Mouse (Mus musculus) embryonic fibroblast, embryonic 13.5 days (primary cell): ENCODE measurements at regions not wholly inside any gene's neighbourhood (a gene's known extent, or its start where the extent isn't known, plus 50 kb on each side); places are given as distances from the start of the nearest gene placed in this dataset.
"Not testable (repeated sequence)": the region's sequence is repeated elsewhere in the genome, so short reads cannot be mapped to it uniquely, and the experiment has no call there.

Experiments
- CTCF ChIP-seq: IDR thresholded peaks from 2 replicates; pipeline ENCODE4 v1.5.1; 2011; ENCODE audit warnings: mild to moderate bottlenecking, control low read depth, low read length, moderate library complexity, borderline replicate concordance; ENCODE audit not compliant: insufficient read depth
- POLR2A ChIP-seq: IDR thresholded peaks from 2 replicates; pipeline ENCODE4 v1.6.1; 2011; ENCODE audit warnings: low read depth, mild to moderate bottlenecking, control low read depth, low read length, moderate library complexity

DNA sequence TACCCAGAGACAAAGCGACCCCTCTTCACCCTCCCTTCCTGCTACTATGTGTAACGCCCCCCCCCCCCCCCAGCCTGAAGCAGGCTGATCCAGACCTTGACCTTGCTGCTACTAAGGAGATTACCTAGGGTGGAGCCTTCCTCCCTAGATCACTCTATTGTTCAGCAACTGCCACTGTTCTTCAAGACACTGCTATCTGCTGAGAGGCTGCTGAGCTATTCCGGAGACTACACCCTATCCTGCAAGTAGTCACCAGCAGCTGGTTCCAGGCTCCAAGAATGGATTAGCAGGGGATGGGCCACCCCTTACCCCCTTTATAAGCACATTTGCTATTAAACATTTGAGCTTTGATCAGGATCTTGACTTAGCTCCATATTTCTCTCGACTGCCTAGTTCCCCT is 155.3 kb upstream of the Arhgap42 start:
- TF ChIP-seq POLR2A, CTCF: not testable (repeated sequence)
